Comparison of ENCODE assay signal across 31 mouse cellular contexts in genomic region chr5:124282854-124283253, GRCm38 (mm10).
"Had no signal": no experiment of that assay in that cellular context is flagged by ENCODE, and none has a peak within 500 bp of the region (broad histone marks: within the 10 kb centered on the region; RNA-seq: fewer than 3 reads in every experiment).

No protein-coding gene starts in this region.

- DNase-seq: left cerebral cortex, postnatal 4 days; liver; liver, embryonic 13.5 days; lung, adult 18-20 months; lung, adult 2 months; lung, embryonic 14.5 days; lung, postnatal 10 days; lung, postnatal 14 days; lung, postnatal 36 days; lung, postnatal 4 days; midbrain, embryonic 14.5 days had no signal

- H3K9me3 ChIP-seq: limb, embryonic 10.5 days; limb, embryonic 15.5 days; lung, embryonic 15.5 days; megakaryocyte, embryonic 14.5 days; midbrain, embryonic 12.5 days; midbrain, embryonic 13.5 days; midbrain, embryonic 15.5 days; neural tube, embryonic 12.5 days; neural tube, embryonic 13.5 days had no signal

- ATAC-seq: lung, postnatal 0 days; midbrain, embryonic 13.5 days; midbrain, embryonic 15.5 days; midbrain, embryonic 16.5 days had no signal

- H3K9ac ChIP-seq: limb, embryonic 12.5 days; limb, embryonic 13.5 days; limb, embryonic 15.5 days; liver, embryonic 13.5 days; liver, embryonic 14.5 days; liver, embryonic 15.5 days; lung, embryonic 14.5 days; lung, embryonic 15.5 days; midbrain, embryonic 12.5 days; midbrain, embryonic 13.5 days; midbrain, embryonic 15.5 days; neural tube, embryonic 12.5 days; neural tube, embryonic 13.5 days had no signal

- H3K4me1 ChIP-seq: limb, embryonic 10.5 days; limb, embryonic 12.5 days; limb, embryonic 13.5 days; limb, embryonic 15.5 days; liver, embryonic 13.5 days; liver, embryonic 15.5 days; lung, embryonic 15.5 days; midbrain, embryonic 10.5 days; midbrain, embryonic 12.5 days; midbrain, embryonic 13.5 days; midbrain, embryonic 15.5 days; neural tube, embryonic 12.5 days; neural tube, embryonic 13.5 days had no signal

- H3K4me3 ChIP-seq: left cerebral cortex, adult 2 months; limb, embryonic 10.5 days; limb, embryonic 12.5 days; limb, embryonic 13.5 days; limb, embryonic 15.5 days; liver, embryonic 13.5 days; liver, embryonic 15.5 days; lung, embryonic 15.5 days; megakaryocyte, embryonic 14.5 days; midbrain, embryonic 10.5 days; midbrain, embryonic 12.5 days; midbrain, embryonic 13.5 days; midbrain, embryonic 15.5 days; myocyte; neural tube, embryonic 12.5 days; neural tube, embryonic 13.5 days had no signal

- H3K27ac ChIP-seq: left cerebral cortex, adult 2 months; limb, embryonic 10.5 days; limb, embryonic 12.5 days; limb, embryonic 13.5 days; limb, embryonic 15.5 days; liver, embryonic 13.5 days; liver, embryonic 14.5 days; liver, embryonic 15.5 days; lung, embryonic 15.5 days; macrophage; midbrain, embryonic 10.5 days; midbrain, embryonic 12.5 days; midbrain, embryonic 13.5 days; midbrain, embryonic 15.5 days; neural tube, embryonic 12.5 days; neural tube, embryonic 13.5 days had no signal

- H3K27me3 ChIP-seq: limb, embryonic 12.5 days; limb, embryonic 13.5 days; limb, embryonic 15.5 days; liver, embryonic 13.5 days; liver, embryonic 15.5 days; lung, embryonic 15.5 days; megakaryocyte, embryonic 14.5 days; midbrain, embryonic 12.5 days; midbrain, embryonic 13.5 days; midbrain, embryonic 15.5 days; neural tube, embryonic 12.5 days; neural tube, embryonic 13.5 days had no signal

- H3K4me2 ChIP-seq: limb, embryonic 12.5 days; limb, embryonic 13.5 days; limb, embryonic 15.5 days; liver, embryonic 13.5 days; liver, embryonic 15.5 days; lung, embryonic 14.5 days; lung, embryonic 15.5 days; midbrain, embryonic 11.5 days; midbrain, embryonic 12.5 days; midbrain, embryonic 13.5 days; midbrain, embryonic 15.5 days; neural tube, embryonic 12.5 days; neural tube, embryonic 13.5 days had no signal
